Mouse (Mus musculus): ENCODE measurements around the gene Gpc3. TPM values are rescaled to one million over a fixed set of nuclear protein-coding genes. Genes with fewer than 3 reads are reported as not detected.
"Not testable (repeated sequence)": the region's sequence is repeated elsewhere in the genome, so short reads cannot be mapped to it uniquely, and the experiment has no call there.

Gpc3 gene
- total RNA-seq, 1 experiment: 61.9 TPM

- no peak for TF ChIP-seq MAFK (IDR thresholded peaks at IDR 0.05; ENCODE audit: insufficient read depth, low read depth, low read length)
- in situ Hi-C loops (cut with MboI; ENCODE audit: low sequenced_read_pairs in 2 of 2, unreplicated experiment in 2 of 2): no loop called here
- no peak overlapping the region for H3K4me3 ChIP-seq (ENCODE audit: insufficient read depth in 1 of 2, low read depth in 1 of 2, low read length in 2 of 2, poor library complexity in 1 of 2, severe bottlenecking in 1 of 2)
- H3K4me1 ChIP-seq (ENCODE audit: control insufficient read depth in 2 of 2, insufficient read depth in 2 of 2, low read length in 2 of 2, poor library complexity in 1 of 2): peaks cover 2 to 6% of the 10 kb centered on the region in 2 experiments; a peak in 3 of 4 replicates
- no peaks in the 10 kb centered on the region for H3K9me3 ChIP-seq (ENCODE audit: control insufficient read depth, insufficient read depth, low read depth, low read length)
- H3K36me3 ChIP-seq (ENCODE audit: control insufficient read depth, insufficient read depth, low read length, poor library complexity, severe bottlenecking): no peaks in the 10 kb centered on the region; the same call in 1 of the 2 replicates
- no peak for DNase-seq (ENCODE audit: low read depth, low spot score)
- no peak overlapping the region for H3K27ac ChIP-seq (ENCODE audit: insufficient read depth, low read depth, low read length, poor library complexity, severe bottlenecking)
- H3K9ac ChIP-seq (ENCODE audit: insufficient read depth, low read depth, low read length, poor library complexity, severe bottlenecking): no peak overlapping the region
Observed at GRCm38 (mm10) chrX:52277599-52277998, 336.2 kb downstream of the Gpc3 start.

- DNase-seq (ENCODE audit: low read depth, low spot score): no peak
- Histone ChIP-seq H3K9ac (ENCODE audit: insufficient read depth, low read depth, low read length, poor library complexity, severe bottlenecking) (no peak overlapping the region), H3K27ac (ENCODE audit: insufficient read depth, low read depth, low read length, poor library complexity, severe bottlenecking) (no peak overlapping the region), H3K4me3 (ENCODE audit: insufficient read depth in 1 of 2, low read depth in 1 of 2, low read length in 2 of 2, poor library complexity in 1 of 2, severe bottlenecking in 1 of 2) (no peak overlapping the region), H3K36me3 (ENCODE audit: control insufficient read depth, insufficient read depth, low read length, poor library complexity, severe bottlenecking) (no peaks in the 10 kb centered on the region; the same call in 1 of the 2 replicates), H3K4me1 (ENCODE audit: control insufficient read depth in 2 of 2, insufficient read depth in 2 of 2, low read length in 2 of 2, poor library complexity in 1 of 2) (peaks cover 1 to 2% of the 10 kb centered on the region in 2 experiments; a peak in 2 of 4 replicates), H3K9me3 (ENCODE audit: control insufficient read depth, insufficient read depth, low read depth, low read length) (no peaks in the 10 kb centered on the region)
- no peak for TF ChIP-seq MAFK (IDR thresholded peaks at IDR 0.05; ENCODE audit: insufficient read depth, low read depth, low read length)
- TF ChIP-seq HCFC1 (IDR thresholded peaks at IDR 0.05; ENCODE audit: borderline replicate concordance, insufficient read depth, low read length): no peak
- no peak for TF ChIP-seq ZNF384 (IDR thresholded peaks at IDR 0.05; ENCODE audit: low read depth, low read length)
- no peak for TF ChIP-seq CHD2 (IDR thresholded peaks at IDR 0.05; ENCODE audit: low read depth, low read length)
- TF ChIP-seq ZC3H11A (IDR thresholded peaks at IDR 0.05; ENCODE audit: borderline replicate concordance, low read depth, low read length): no peak
- in situ Hi-C loops (cut with MboI; ENCODE audit: low sequenced_read_pairs in 2 of 2, unreplicated experiment in 2 of 2): no loop called here
Observed at GRCm38 (mm10) chrX:52273016-52273415, 340.7 kb downstream of the Gpc3 start.

- Histone ChIP-seq H3K9me3 (ENCODE audit: control insufficient read depth, insufficient read depth, low read depth, low read length) (no peaks in the 10 kb centered on the region), H3K4me3 (ENCODE audit: insufficient read depth in 1 of 2, low read depth in 1 of 2, low read length in 2 of 2, poor library complexity in 1 of 2, severe bottlenecking in 1 of 2) (no peak overlapping the region), H3K9ac (ENCODE audit: insufficient read depth, low read depth, low read length, poor library complexity, severe bottlenecking) (no peak overlapping the region), H3K36me3 (ENCODE audit: control insufficient read depth, insufficient read depth, low read length, poor library complexity, severe bottlenecking) (no peaks in the 10 kb centered on the region), H3K27ac (ENCODE audit: insufficient read depth, low read depth, low read length, poor library complexity, severe bottlenecking) (no peak overlapping the region), H3K4me1 (ENCODE audit: control insufficient read depth in 2 of 2, insufficient read depth in 2 of 2, low read length in 2 of 2, poor library complexity in 1 of 2) (no peaks in the 10 kb centered on the region)
- no peak for TF ChIP-seq CHD2 (IDR thresholded peaks at IDR 0.05; ENCODE audit: low read depth, low read length)
- TF ChIP-seq MAFK (IDR thresholded peaks at IDR 0.05; ENCODE audit: insufficient read depth, low read depth, low read length): no peak
- TF ChIP-seq ZC3H11A (IDR thresholded peaks at IDR 0.05; ENCODE audit: borderline replicate concordance, low read depth, low read length): no peak
- in situ Hi-C loops (cut with MboI; ENCODE audit: low sequenced_read_pairs in 2 of 2, unreplicated experiment in 2 of 2): no loop called here
- no peak for DNase-seq (ENCODE audit: low read depth, low spot score)
Observed at GRCm38 (mm10) chrX:52261991-52262390, 351.8 kb downstream of the Gpc3 start.

- no peak overlapping the region for H3K9ac ChIP-seq (ENCODE audit: insufficient read depth, low read depth, low read length, poor library complexity, severe bottlenecking)
- no peaks in the 10 kb centered on the region for H3K36me3 ChIP-seq (ENCODE audit: control insufficient read depth, insufficient read depth, low read length, poor library complexity, severe bottlenecking)
- DNase-seq (ENCODE audit: low read depth, low spot score): no peak
- in situ Hi-C loops (cut with MboI; ENCODE audit: low sequenced_read_pairs in 2 of 2, unreplicated experiment in 2 of 2): no loop called here
- no peaks in the 10 kb centered on the region for H3K4me1 ChIP-seq (ENCODE audit: control insufficient read depth in 2 of 2, insufficient read depth in 2 of 2, low read length in 2 of 2, poor library complexity in 1 of 2)
- H3K9me3 ChIP-seq (ENCODE audit: control insufficient read depth, insufficient read depth, low read depth, low read length): no peaks in the 10 kb centered on the region
- TF ChIP-seq ZC3H11A (IDR thresholded peaks at IDR 0.05; ENCODE audit: borderline replicate concordance, low read depth, low read length) (no peak), ZNF384 (IDR thresholded peaks at IDR 0.05; ENCODE audit: low read depth, low read length) (no peak), CHD2 (IDR thresholded peaks at IDR 0.05; ENCODE audit: low read depth, low read length) (no peak), HCFC1 (IDR thresholded peaks at IDR 0.05; ENCODE audit: borderline replicate concordance, insufficient read depth, low read length) (no peak), MAFK (IDR thresholded peaks at IDR 0.05; ENCODE audit: insufficient read depth, low read depth, low read length) (no peak)
- no peak overlapping the region for H3K4me3 ChIP-seq (ENCODE audit: insufficient read depth in 1 of 2, low read depth in 1 of 2, low read length in 2 of 2, poor library complexity in 1 of 2, severe bottlenecking in 1 of 2)
- H3K27ac ChIP-seq (ENCODE audit: insufficient read depth, low read depth, low read length, poor library complexity, severe bottlenecking): no peak overlapping the region
Observed at GRCm38 (mm10) chrX:52261546-52261945, 352.2 kb downstream of the Gpc3 start.

- in situ Hi-C loops (cut with MboI; ENCODE audit: low sequenced_read_pairs in 2 of 2, unreplicated experiment in 2 of 2); H3K4me3 ChIP-seq (ENCODE audit: insufficient read depth in 1 of 2, low read depth in 1 of 2, low read length in 2 of 2, poor library complexity in 1 of 2, severe bottlenecking in 1 of 2); H3K9me3 ChIP-seq (ENCODE audit: control insufficient read depth, insufficient read depth, low read depth, low read length); H3K27ac ChIP-seq (ENCODE audit: insufficient read depth, low read depth, low read length, poor library complexity, severe bottlenecking); H3K36me3 ChIP-seq (ENCODE audit: control insufficient read depth, insufficient read depth, low read length, poor library complexity, severe bottlenecking); DNase-seq (ENCODE audit: low read depth, low spot score); H3K9ac ChIP-seq (ENCODE audit: insufficient read depth, low read depth, low read length, poor library complexity, severe bottlenecking); H3K4me1 ChIP-seq (ENCODE audit: control insufficient read depth in 2 of 2, insufficient read depth in 2 of 2, low read length in 2 of 2, poor library complexity in 1 of 2): not testable (repeated sequence)
Observed at GRCm38 (mm10) chrX:52259771-52260170, 354.0 kb downstream of the Gpc3 start.
